Mouse (Mus musculus) liver, postnatal 0 days (tissue): ENCODE measurements at regions not wholly inside any gene's neighbourhood (a gene's known extent, or its start where the extent isn't known, plus 50 kb on each side); places are given as distances from the start of the nearest gene placed in this dataset.

Experiments
- ATAC-seq: fragments of 200-750 bp; cut with Nextera tagmentation; 2 replicates; pipeline ENCODE4 v1.8.0; 2017; ENCODE audit warnings: mild to moderate bottlenecking, moderate library complexity
- DNase-seq: peaks from one replicate; pipeline ENCODE4 v3.0.0-alpha.2; 2016
- H3K27ac ChIP-seq: fragments of 300-500 bp; sonication (generic); 2 replicates; pipeline ENCODE4 v1.5.1; 2014; ENCODE audit warnings: antibody characterized with exemption, moderate library complexity, mild to moderate bottlenecking, low read depth
- H3K27me3 ChIP-seq: fragments of 300-500 bp; sonication (generic); 2 replicates; pipeline ENCODE4 v1.6.1; 2014; ENCODE audit warnings: low read length, control low read depth, mixed read lengths; ENCODE audit not compliant: insufficient read depth
- H3K36me3 ChIP-seq: fragments of 300-500 bp; sonication (generic); replicated peaks from 2 replicates; pipeline ENCODE4 v1.6.1; 2014; ENCODE audit warnings: mild to moderate bottlenecking, control low read depth, low read length, moderate library complexity, mixed read lengths; ENCODE audit not compliant: insufficient read depth
- H3K4me1 ChIP-seq: fragments of 300-500 bp; sonication (generic); 2 replicates; pipeline ENCODE4 v1.6.1; 2014; ENCODE audit warnings: antibody characterized with exemption, mild to moderate bottlenecking, control low read depth; ENCODE audit not compliant: insufficient read depth
- H3K4me2 ChIP-seq: fragments of 300-500 bp; sonication (generic); 2 replicates; pipeline ENCODE4 v1.6.1; 2014; ENCODE audit warnings: low read depth, mild to moderate bottlenecking, low read length, moderate library complexity, mixed read lengths
- H3K4me3 ChIP-seq: fragments of 300-500 bp; sonication (generic); 2 replicates; pipeline ENCODE4 v1.5.1; 2014; ENCODE audit warnings: low read depth, low read length
- H3K9ac ChIP-seq: fragments of 300-500 bp; sonication (generic); replicated peaks from 2 replicates; pipeline ENCODE4 v1.6.1; 2014; ENCODE audit warnings: mild to moderate bottlenecking, moderate library complexity
- H3K9me3 ChIP-seq: fragments of 300-500 bp; sonication (generic); 2 replicates; pipeline ENCODE4 v1.6.1; 2016; ENCODE audit warnings: mild to moderate bottlenecking, control low read depth, low read length, mixed read lengths
- CTCF ChIP-seq: sonication (generic); IDR thresholded peaks from 2 replicates; pipeline ENCODE4 v1.5.1; 2016; ENCODE audit warnings: antibody characterized with exemption, low read depth
- EP300 ChIP-seq: IDR thresholded peaks from 2 replicates; pipeline ENCODE4 v1.6.1; 2016; ENCODE audit warnings: antibody characterized with exemption, low read depth, mild to moderate bottlenecking
- WGBS: fragments of 180-500 bp; shearing (Covaris S2); extraction: QIAGEN DNeasy Blood & Tissue Kit; methylation state at CpG from one replicate; pipeline ENCODE4 v1.1.7; 2014; ENCODE audit not compliant: insufficient replicate concordance; 5-methylcytosine and 5-hydroxymethylcytosine counted together

- no peak overlapping the region for H3K9ac ChIP-seq
- H3K4me3 ChIP-seq, result no peak overlapping the region
- H3K36me3 ChIP-seq, result no peaks in the 10 kb centered on the region
- WGBS, result 73% methylated on average over 9 of the region's 9 CpGs
- no peaks in the 10 kb centered on the region for H3K4me1 ChIP-seq
- DNase-seq, result no peak
- no peaks in the 10 kb centered on the region for H3K27me3 ChIP-seq
- no peak overlapping the region for H3K4me2 ChIP-seq
- TF ChIP-seq EP300 (no peak), CTCF (no peak)
- no peak for ATAC-seq
- no peaks in the 10 kb centered on the region for H3K9me3 ChIP-seq
- no peak overlapping the region for H3K27ac ChIP-seq
These were observed 223.8 kb downstream of the Rpl10-ps3 start for GRCm38 (mm10) chr9:50120820-50121599.

GRCm38 (mm10) chr9:50119412-50119811 is 225.4 kb downstream of the Rpl10-ps3 start:
- Histone ChIP-seq H3K27me3 (no peaks in the 10 kb centered on the region), H3K9me3 (no peaks in the 10 kb centered on the region), H3K36me3 (no peaks in the 10 kb centered on the region), H3K4me1 (no peaks in the 10 kb centered on the region), H3K27ac (no peak overlapping the region), H3K9ac (no peak overlapping the region), H3K4me2 (no peak overlapping the region), H3K4me3 (no peak overlapping the region)
- DNase-seq (no peak), ATAC-seq (no peak)
- 79% methylated on average over 5 of the region's 5 CpGs for WGBS
- no peak for TF ChIP-seq CTCF
- TF ChIP-seq EP300, result no peak

DNA sequence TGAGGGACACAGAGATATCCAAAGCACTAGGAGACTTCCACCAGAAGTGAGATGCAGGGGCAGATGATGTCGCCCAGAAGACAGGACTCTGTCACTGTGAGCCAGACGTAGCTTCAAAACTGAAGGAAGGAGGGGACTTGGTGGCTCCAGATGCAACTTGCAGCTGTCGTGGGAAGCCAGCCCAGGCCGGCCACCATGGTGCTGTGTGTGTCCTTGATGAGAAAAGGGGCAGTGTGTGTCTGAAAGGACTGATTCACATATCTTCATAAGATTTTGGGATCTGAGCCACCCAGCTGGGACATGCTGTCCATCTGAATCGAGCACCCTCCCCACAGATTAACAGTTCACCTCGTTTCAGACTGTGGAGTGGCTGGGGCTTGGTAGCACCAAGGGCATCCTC is 226.2 kb downstream of the Rpl10-ps3 start:
- H3K9me3 ChIP-seq, result no peaks in the 10 kb centered on the region
- H3K4me1 ChIP-seq, result no peaks in the 10 kb centered on the region
- DNase-seq, result no peak
- no peak overlapping the region for H3K9ac ChIP-seq
- no peaks in the 10 kb centered on the region for H3K27me3 ChIP-seq
- H3K27ac ChIP-seq, result no peak overlapping the region
- 61% methylated on average over 6 of the region's 6 CpGs for WGBS
- no peak for TF ChIP-seq EP300
- TF ChIP-seq CTCF, result no peak
- H3K36me3 ChIP-seq, result no peaks in the 10 kb centered on the region
- ATAC-seq, result no peak
- H3K4me3 ChIP-seq, result no peak overlapping the region
- H3K4me2 ChIP-seq, result no peak overlapping the region

- DNase-seq (no peak), ATAC-seq (no peak)
- no peak for TF ChIP-seq EP300
- TF ChIP-seq CTCF, result no peak
- H3K36me3 ChIP-seq, result no peaks in the 10 kb centered on the region
- H3K27me3 ChIP-seq, result no peaks in the 10 kb centered on the region
- H3K4me2 ChIP-seq, result no peak overlapping the region
- H3K4me3 ChIP-seq, result no peak overlapping the region
- WGBS, result 65% methylated on average over 4 of the region's 4 CpGs
- H3K27ac ChIP-seq, result no peak overlapping the region
- H3K9me3 ChIP-seq, result no peaks in the 10 kb centered on the region
- H3K4me1 ChIP-seq, result no peaks in the 10 kb centered on the region
- no peak overlapping the region for H3K9ac ChIP-seq
These were observed 238.2 kb downstream of the Rpl10-ps3 start for GRCm38 (mm10) chr9:50106551-50106950.

- Histone ChIP-seq H3K9me3 (no peaks in the 10 kb centered on the region), H3K36me3 (no peaks in the 10 kb centered on the region), H3K27me3 (no peaks in the 10 kb centered on the region), H3K9ac (no peak overlapping the region), H3K27ac (no peak overlapping the region), H3K4me3 (no peak overlapping the region), H3K4me1 (no peaks in the 10 kb centered on the region), H3K4me2 (no peak overlapping the region)
- no peak for TF ChIP-seq CTCF
- TF ChIP-seq EP300, result no peak
- WGBS, result 53% methylated on average over 1 of the region's 1 CpGs
- DNase-seq (no peak), ATAC-seq (no peak)
These were observed 242.0 kb downstream of the Rpl10-ps3 start for GRCm38 (mm10) chr9:50102766-50103165.

DNA sequence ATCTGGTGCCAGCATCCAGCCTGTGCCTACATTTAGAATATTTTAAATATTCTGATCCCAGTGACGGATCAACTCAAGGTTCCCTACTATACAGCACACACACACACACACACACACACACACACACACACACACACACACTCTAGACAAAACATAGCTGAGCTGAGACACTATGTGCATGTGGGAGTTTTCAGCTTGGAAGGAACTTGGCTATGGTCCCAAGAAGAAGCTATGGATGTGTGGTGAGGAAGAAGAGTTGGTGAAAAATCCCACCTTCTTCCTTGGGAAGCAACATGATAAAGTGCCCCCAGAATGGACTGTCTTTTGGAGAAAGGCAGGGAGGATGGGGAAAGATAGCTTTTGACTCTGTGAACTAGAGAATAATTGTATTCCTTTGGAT is 243.7 kb downstream of the Rpl10-ps3 start:
- H3K9me3 ChIP-seq, result no peaks in the 10 kb centered on the region
- ATAC-seq, result no peak
- DNase-seq, result no peak
- H3K9ac ChIP-seq, result no peak overlapping the region
- TF ChIP-seq CTCF (no peak), EP300 (no peak)
- H3K4me1 ChIP-seq, result no peaks in the 10 kb centered on the region
- H3K36me3 ChIP-seq, result no peaks in the 10 kb centered on the region
- 63% methylated on average over 1 of the region's 1 CpGs for WGBS
- no peak overlapping the region for H3K4me3 ChIP-seq
- H3K27ac ChIP-seq, result no peak overlapping the region
- H3K4me2 ChIP-seq, result no peak overlapping the region
- no peaks in the 10 kb centered on the region for H3K27me3 ChIP-seq

GRCm38 (mm10) chr9:50090968-50091367 is 253.8 kb downstream of the Rpl10-ps3 start:
- TF ChIP-seq EP300 (no peak), CTCF (no peak)
- DNase-seq, result no peak
- no peaks in the 10 kb centered on the region for H3K27me3 ChIP-seq
- H3K9me3 ChIP-seq, result no peaks in the 10 kb centered on the region
- no peaks in the 10 kb centered on the region for H3K36me3 ChIP-seq
- H3K9ac ChIP-seq, result no peak overlapping the region
- H3K27ac ChIP-seq, result no peak overlapping the region
- 72% methylated on average over 8 of the region's 8 CpGs for WGBS
- no peak overlapping the region for H3K4me3 ChIP-seq
- no peaks in the 10 kb centered on the region for H3K4me1 ChIP-seq
- H3K4me2 ChIP-seq, result no peak overlapping the region
- no peak for ATAC-seq
